Mouse (Mus musculus) 3134 (cell line): ENCODE measurements at regions not wholly inside any gene's neighbourhood (a gene's known extent, or its start where the extent isn't known, plus 50 kb on each side); places are given as distances from the start of the nearest gene placed in this dataset.

Experiments
- DNase-seq: peaks from one replicate; pipeline ENCODE4 v3.0.0-alpha.2; 2011; ENCODE audit warnings: low spot score; ENCODE audit not compliant: insufficient read length; ENCODE audit errors: extremely low read depth

GRCm38 (mm10) chr8:87131716-87132115 is 246.7 kb upstream of the N4bp1 start:
- peak; percentile 28 for DNase-seq

GRCm38 (mm10) chr8:87130691-87131090 is 245.6 kb upstream of the N4bp1 start:
- DNase-seq = peak; percentile 28

DNA sequence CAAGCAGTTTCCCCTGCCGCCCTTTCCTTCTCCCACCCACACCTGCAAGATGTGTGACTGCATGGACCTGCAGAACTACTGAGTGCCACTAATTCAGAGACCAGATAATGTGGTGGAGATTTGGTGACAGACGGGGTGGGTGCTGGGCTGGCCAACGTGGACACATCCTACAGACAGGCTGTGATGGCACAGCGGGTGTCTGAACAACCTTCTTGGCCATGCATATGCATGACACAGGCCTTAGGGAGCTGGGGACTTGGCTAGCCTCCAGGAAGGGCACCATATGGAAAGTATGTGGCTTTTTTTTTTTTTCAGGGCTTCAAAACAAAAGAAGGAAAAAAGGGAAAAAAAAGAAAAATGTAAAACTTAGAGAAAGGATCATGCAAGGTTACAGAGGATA is 243.5 kb upstream of the N4bp1 start:
- DNase-seq = no peak

GRCm38 (mm10) chr8:87116190-87116765 is 231.2 kb upstream of the N4bp1 start:
- no peak for DNase-seq

DNA sequence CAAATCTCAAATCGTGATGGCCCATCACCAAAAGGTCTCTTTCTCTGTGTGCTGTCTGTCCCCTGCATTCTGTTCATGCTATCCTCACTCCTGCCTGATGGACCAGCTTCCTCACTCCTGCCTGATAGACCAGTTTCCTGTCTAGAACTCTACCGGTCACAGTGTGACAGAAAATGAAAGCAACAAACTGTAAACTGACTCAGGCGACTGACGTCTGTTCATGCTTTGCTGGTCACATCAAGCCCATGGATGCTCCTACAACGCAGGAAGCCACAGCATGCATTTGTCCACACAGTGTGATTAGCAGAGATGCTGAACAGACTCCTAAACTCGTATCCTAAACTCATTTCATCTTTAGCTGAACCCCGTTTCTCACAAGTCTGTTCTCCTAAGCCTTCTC is 227.3 kb upstream of the N4bp1 start:
- DNase-seq = no peak

GRCm38 (mm10) chr8:87105106-87105505 is 220.0 kb upstream of the N4bp1 start:
- DNase-seq = no peak

DNA sequence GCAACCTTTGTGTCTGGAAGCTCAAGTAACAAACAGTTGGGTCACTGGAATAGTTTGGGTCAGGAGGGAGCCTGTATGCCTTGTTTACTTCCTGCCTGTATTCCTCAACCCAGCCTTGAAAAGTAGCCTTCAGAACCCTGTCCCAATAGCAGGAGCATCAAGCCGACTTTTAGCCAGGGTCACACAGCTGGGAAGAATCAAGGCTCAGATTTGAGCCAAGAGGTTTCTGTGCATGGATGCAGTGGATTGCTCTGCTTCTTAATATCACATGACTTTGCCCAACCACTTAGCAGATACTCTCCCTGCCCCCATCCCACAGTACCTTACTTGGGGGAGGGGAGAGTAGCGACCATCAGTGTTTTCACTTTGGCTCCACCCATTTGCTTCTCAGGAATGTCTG is 210.2 kb upstream of the N4bp1 start:
- DNase-seq = no peak

DNA sequence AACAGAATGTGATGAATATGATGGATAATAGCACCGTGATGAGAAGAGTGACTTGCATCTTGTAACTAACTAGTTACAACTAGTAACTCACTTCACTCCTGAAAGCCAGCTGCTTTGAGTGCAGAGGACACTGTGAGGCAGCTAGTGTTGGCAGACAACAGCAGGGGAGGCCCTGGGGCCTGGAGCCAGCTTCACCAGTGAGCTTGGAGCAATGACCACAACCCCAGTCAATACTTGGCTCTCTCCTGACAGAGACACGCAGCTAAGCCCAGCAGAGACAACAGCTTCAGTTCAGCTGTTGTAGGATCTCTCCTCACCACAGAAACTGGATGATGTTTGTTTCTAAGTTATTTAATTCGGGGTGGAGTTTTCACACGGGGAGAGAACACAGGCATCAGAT is 209.6 kb upstream of the N4bp1 start:
- DNase-seq = no peak

DNA sequence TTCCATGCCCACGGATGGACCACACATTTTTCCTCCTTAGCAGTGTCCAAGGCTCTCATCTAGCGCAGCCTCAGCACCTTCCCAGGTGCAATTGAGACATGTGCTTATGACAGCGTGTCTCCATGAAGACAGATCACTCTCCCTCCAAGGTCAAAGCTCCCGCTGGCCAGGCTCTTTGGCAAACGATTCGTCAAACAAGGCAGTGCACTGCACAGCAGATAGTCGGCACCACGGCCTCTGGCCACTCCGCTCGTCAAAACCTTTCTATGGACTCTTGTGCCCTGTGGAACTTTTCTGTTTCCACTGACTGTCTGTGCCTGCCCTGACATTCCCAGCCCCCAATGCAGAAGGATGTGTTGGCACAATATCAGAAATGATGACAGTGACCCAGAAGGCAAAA is 208.7 kb upstream of the N4bp1 start:
- DNase-seq = no peak

GRCm38 (mm10) chr8:87093081-87093480 is 208.0 kb upstream of the N4bp1 start:
- no peak for DNase-seq

DNA sequence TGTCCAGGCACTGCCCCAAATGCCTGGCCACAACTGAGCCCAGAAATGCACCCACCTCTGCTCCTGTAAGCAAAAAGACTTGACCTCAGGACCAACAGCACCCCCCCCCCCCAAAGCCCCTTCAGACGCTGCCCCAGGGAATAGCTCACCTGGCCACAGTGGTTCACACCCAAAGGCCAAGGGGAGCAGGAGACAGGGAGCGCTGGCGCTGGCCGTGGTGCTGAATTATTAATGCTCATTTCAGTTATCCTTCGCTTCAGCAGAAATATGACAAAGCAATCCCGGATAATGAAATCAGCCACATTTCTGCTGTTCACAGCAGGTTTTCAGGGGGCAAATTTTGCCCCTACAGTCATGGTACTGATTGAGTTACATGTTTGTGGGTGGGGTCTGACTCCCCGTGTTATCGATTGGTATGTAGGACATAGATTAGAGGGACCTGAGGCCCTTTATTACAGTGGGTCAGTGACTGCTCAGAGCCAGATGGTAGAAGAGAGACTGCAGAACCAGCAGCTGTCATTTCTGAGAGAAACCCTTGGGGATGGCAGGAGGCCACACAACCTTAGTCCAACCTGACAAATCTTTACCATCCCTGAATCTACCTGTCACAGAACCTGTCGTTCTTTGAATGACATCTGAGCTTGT is 202.5 kb upstream of the N4bp1 start:
- DNase-seq = no peak

GRCm38 (mm10) chr8:87078260-87078659 is 193.2 kb upstream of the N4bp1 start:
- DNase-seq = no peak

GRCm38 (mm10) chr8:87075921-87076320 is 190.9 kb upstream of the N4bp1 start:
- no peak for DNase-seq

DNA sequence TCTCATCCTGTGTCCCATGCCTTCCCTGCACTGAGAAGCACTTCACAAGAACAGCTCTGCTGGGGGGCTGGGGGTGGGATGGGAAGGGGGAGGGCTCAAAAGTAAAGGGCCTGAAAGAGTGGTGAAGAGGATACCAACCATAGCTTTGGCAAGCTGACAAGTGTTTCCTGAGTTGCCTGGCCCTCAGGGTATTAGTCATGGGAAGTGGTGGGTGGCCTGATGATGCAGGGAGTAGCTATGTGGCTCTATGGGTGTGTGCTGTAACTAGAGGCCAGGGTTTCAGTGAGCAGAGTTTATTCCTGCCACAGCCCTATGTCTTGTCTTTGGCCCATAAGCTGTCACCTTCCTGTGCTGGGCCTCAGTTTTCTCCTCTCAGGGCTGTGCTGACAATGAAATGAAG is 186.2 kb upstream of the N4bp1 start:
- DNase-seq = peak; percentile 75

DNA sequence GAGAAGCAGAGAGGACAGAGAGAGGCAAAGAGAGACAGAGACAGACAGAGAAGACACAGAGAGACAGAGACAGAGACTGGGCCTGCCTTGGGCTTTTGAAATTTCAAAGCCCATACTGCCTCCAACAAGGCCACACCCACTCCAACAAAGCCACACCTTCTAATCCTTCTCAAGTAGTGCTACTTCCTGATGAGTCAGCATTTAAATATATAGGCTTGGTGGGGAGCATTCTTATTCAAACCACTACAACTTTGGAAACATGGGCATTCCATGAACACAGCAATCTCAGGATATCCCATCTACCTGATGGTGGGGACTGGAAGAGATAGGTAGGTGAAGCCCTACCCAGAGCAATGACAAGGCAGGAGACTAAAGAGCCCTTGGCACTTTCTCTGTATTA is 182.0 kb upstream of the N4bp1 start:
- no peak for DNase-seq

GRCm38 (mm10) chr8:87064768-87065167 is 179.7 kb upstream of the N4bp1 start:
- DNase-seq = no peak

DNA sequence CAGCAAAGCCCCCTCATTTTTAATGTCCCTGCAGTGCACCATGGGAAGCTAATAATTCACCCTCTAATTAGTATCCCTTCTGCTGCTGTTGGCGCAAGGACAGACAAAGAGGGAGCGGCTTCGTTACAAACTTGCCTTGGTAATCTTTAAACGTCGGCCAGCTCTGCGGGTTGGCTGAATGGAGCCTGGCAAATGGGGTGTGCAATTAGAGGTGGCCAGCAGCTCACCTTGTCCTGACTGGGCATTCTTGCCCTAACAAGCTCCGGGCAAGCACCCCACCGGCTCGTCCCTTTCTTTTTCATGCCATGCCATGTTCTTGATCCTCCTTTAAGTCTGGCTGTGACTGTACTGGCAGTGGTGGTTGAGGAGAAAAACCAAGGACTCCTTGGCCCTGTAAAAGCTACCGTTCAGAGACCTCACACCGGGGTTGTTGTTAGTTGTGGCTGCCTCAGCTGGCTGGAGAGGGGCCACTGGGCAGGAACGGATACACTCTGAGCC is 179.2 kb upstream of the N4bp1 start:
- no peak for DNase-seq

DNA sequence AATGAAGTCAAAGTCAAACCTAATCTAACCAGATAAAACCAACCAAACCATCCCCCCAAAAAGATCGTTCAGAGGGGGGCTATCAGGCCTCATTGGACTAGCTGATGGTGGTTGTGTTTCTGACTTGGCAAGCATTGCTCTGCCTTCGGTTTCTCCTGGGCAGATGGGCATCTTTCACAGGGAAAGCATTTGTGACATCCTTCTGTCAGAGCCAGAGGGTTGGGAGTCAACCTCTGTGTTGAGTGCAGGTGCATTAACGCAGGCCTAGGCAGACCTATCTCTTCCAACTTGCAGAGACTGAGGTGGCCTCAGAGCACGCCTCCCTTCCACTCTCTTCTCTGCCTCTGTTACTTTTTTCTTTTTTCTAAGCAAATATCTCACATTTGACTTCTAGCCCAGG is 178.5 kb upstream of the N4bp1 start:
- no peak for DNase-seq

DNA sequence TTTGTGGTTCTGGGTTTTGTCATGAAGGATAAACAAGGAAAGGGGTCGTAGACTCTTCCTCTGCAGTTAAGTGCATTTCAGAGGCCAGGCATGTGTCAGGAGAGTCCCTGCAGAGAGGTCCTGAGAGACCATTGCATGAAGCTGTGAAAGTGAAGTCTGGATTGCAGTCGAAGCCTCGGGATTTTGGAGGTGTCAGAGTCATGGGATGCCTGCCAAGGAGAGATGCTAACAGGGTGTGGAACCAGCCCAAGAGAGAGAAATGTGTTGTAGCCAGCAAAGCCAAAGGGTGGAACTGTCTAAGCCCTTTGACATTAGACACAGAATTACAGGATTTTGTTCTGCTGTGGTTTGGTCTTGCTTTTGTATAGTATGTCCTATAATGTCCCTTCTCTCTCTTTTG is 164.7 kb upstream of the N4bp1 start:
- DNase-seq = peak; percentile 21

GRCm38 (mm10) chr8:87049196-87049595 is 164.1 kb upstream of the N4bp1 start:
- peak; percentile 9 for DNase-seq

GRCm38 (mm10) chr8:87046590-87046989 is 161.5 kb upstream of the N4bp1 start:
- DNase-seq = no peak

GRCm38 (mm10) chr8:87043016-87043415 is 158.0 kb upstream of the N4bp1 start:
- no peak for DNase-seq
